Mouse (Mus musculus): ENCODE data around the gene Slc25a3.

The Slc25a3 gene

GRCm38 (mm10) chr10:91142654-91143191, 18.9 kb upstream of the Slc25a3 start:
- no peak for DNase-seq (ENCODE audit: low read depth)

- DNase-seq (ENCODE audit: low read depth): peak; percentile 67
These were observed 17.7 kb upstream of the Slc25a3 start for GRCm38 (mm10) chr10:91141564-91141963.

GRCm38 (mm10) chr10:91139148-91139766, 15.4 kb upstream of the Slc25a3 start:
- no peak for DNase-seq (ENCODE audit: low read depth)

GRCm38 (mm10) chr10:91138317-91138716, 14.5 kb upstream of the Slc25a3 start:
- no peak for DNase-seq (ENCODE audit: low read depth)

GRCm38 (mm10) chr10:91137400-91137799, 13.5 kb upstream of the Slc25a3 start:
- DNase-seq (ENCODE audit: low read depth): no peak

- no peak for DNase-seq (ENCODE audit: low read depth)
These were observed 11.6 kb upstream of the Slc25a3 start for GRCm38 (mm10) chr10:91135302-91135972.

GRCm38 (mm10) chr10:91131565-91131964, 7.7 kb upstream of the Slc25a3 start:
- DNase-seq (ENCODE audit: low read depth): no peak

GRCm38 (mm10) chr10:91130792-91131191, 6.9 kb upstream of the Slc25a3 start:
- DNase-seq (ENCODE audit: low read depth): no peak

- DNase-seq (ENCODE audit: low read depth): no peak
These were observed 4.8 kb upstream of the Slc25a3 start for GRCm38 (mm10) chr10:91128551-91129160.

GRCm38 (mm10) chr10:91127395-91127794, 3.5 kb upstream of the Slc25a3 start:
- DNase-seq (ENCODE audit: low read depth): no peak

- no peak for DNase-seq (ENCODE audit: low read depth)
These were observed 2.9 kb upstream of the Slc25a3 start for GRCm38 (mm10) chr10:91126618-91127355.

GRCm38 (mm10) chr10:91123281-91123827, 505 bp downstream of the Slc25a3 start:
- DNase-seq (ENCODE audit: low read depth): no peak

GRCm38 (mm10) chr10:91122646-91123045, 1.2 kb downstream of the Slc25a3 start:
- DNase-seq (ENCODE audit: low read depth): no peak

- no peak for DNase-seq (ENCODE audit: low read depth)
These were observed 6.9 kb downstream of the Slc25a3 start for GRCm38 (mm10) chr10:91116958-91117357.

GRCm38 (mm10) chr10:91109841-91110240, 14.0 kb downstream of the Slc25a3 start:
- no peak for DNase-seq (ENCODE audit: low read depth)

- no peak for DNase-seq (ENCODE audit: low read depth)
These were observed 17.9 kb downstream of the Slc25a3 start for GRCm38 (mm10) chr10:91105981-91106380.

- DNase-seq (ENCODE audit: low read depth): no peak
These were observed 20.9 kb downstream of the Slc25a3 start for GRCm38 (mm10) chr10:91102799-91103590.

- no peak for DNase-seq (ENCODE audit: low read depth)
These were observed 21.9 kb downstream of the Slc25a3 start for GRCm38 (mm10) chr10:91101936-91102335.

GRCm38 (mm10) chr10:91100101-91100500, 23.8 kb downstream of the Slc25a3 start:
- DNase-seq (ENCODE audit: low read depth): no peak

- DNase-seq (ENCODE audit: low read depth): no peak
These were observed 25.8 kb downstream of the Slc25a3 start for GRCm38 (mm10) chr10:91098056-91098455.

All from c-Kit-positive CD71-positive TER-119-negative erythroid progenitor cells, embryonic 14.5 days (primary cell).